ENCODE assay signal across 27 mouse cellular contexts in the genomic region with DNA sequence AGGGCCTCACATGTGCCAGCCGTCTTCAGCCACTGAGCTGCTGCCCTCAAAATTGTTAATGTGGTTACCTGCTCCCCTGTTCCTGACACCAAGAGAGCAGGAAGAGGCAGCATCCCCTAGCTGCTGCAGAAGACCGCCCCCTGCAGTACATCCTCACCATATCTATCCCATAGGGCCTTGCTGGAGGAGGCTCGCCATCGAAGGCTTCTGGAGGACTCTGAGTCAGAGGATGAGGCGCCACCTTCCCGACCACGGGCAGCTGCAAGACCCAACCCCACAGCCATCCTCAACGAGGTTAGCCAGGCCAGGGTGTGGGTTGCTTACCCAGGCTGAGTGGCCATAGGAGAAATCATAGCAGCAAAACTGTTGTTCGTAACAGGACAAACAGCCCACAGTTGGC. TPM values are rescaled to one million over a fixed set of nuclear protein-coding genes. Genes with fewer than 3 reads are reported as not detected.
DNase-seq lines count a peak whose midpoint lies in the region; ATAC-seq lines count a peak whose summit lies in the region.
"Had no signal": no experiment of that assay in that cellular context is flagged by ENCODE, and none has a peak within 500 bp of the region (broad histone marks: within the 10 kb centered on the region; RNA-seq: fewer than 3 reads in every experiment).

No protein-coding gene starts in this region.

- no peak overlapping the region for H3K4me2 ChIP-seq in kidney, embryonic 15.5 days
- H3K4me2 ChIP-seq: embryonic facial prominence, embryonic 13.5 days; heart, embryonic 12.5 days; hindbrain, embryonic 13.5 days; neural tube, embryonic 12.5 days had no signal

- no peaks in the 10 kb centered on the region for H3K27me3 ChIP-seq in kidney, embryonic 15.5 days
- H3K27me3 ChIP-seq: embryonic facial prominence, embryonic 13.5 days; heart, embryonic 12.5 days; hindbrain, embryonic 13.5 days; neural tube, embryonic 12.5 days had no signal

- H3K4me3 ChIP-seq in kidney, embryonic 15.5 days (replicated peaks) = no peak overlapping the region
- H3K4me3 ChIP-seq: embryonic facial prominence, embryonic 13.5 days; forebrain, embryonic 10.5 days; heart, embryonic 12.5 days; hindbrain, embryonic 13.5 days; midbrain, embryonic 10.5 days; myocyte; neural tube, embryonic 12.5 days had no signal

- no peak for ATAC-seq in kidney, embryonic 15.5 days (replicated peaks; ENCODE audit: low FRiP score)
- ATAC-seq: CD4-positive, CD25-positive, alpha-beta regulatory T cell, adult 4 months; midbrain, embryonic 16.5 days had no signal

- 83% methylated on average over 9 of the region's 9 CpGs for WGBS in kidney, embryonic 15.5 days

- H3K4me1 ChIP-seq in kidney, embryonic 15.5 days = peaks cover 22% of the 10 kb centered on the region

- DNase-seq in cerebellum, adult 11-12 months = peak; percentile 42
- no peak for DNase-seq in cerebellum, postnatal 36 days
- no peak for DNase-seq in kidney, adult 8-10 months
- peak; percentile 42 for DNase-seq in testis, postnatal 10 days (ENCODE audit: low spot score)
- no peak for DNase-seq in testis, postnatal 14 days (ENCODE audit: low spot score)
- DNase-seq in urinary bladder, postnatal 10 days (ENCODE audit: low spot score) = no peak
- DNase-seq: adrenal gland, postnatal 14 days; cerebellum, adult 11 months; gastrocnemius, postnatal 25 days; heart, adult 18-20 months; kidney, adult 18-20 months; liver; lung, adult 2 months; lung, postnatal 14 days; right cerebral cortex, postnatal 14 days; thymus, postnatal 14 days had no signal

- H3K27ac ChIP-seq in kidney, embryonic 15.5 days = peak overlapping the region; percentile 32; the same call in 1 of the 2 replicates
- H3K27ac ChIP-seq: embryonic facial prominence, embryonic 13.5 days; forebrain, embryonic 10.5 days; hindbrain, embryonic 13.5 days; liver, embryonic 14.5 days; midbrain, embryonic 10.5 days; neural tube, embryonic 12.5 days had no signal

- no peak overlapping the region for H3K9ac ChIP-seq in kidney, embryonic 15.5 days
- H3K9ac ChIP-seq: embryonic facial prominence, embryonic 13.5 days; heart, embryonic 12.5 days; hindbrain, embryonic 13.5 days; liver, embryonic 14.5 days; neural tube, embryonic 12.5 days had no signal

- H3K36me3 ChIP-seq in kidney, embryonic 15.5 days = peaks cover 78% of the 10 kb centered on the region

- H3K9me3 ChIP-seq in kidney, embryonic 15.5 days (replicated peaks) = no peaks in the 10 kb centered on the region
- H3K9me3 ChIP-seq: embryonic facial prominence, embryonic 13.5 days; forebrain, embryonic 10.5 days; heart, embryonic 12.5 days; hindbrain, embryonic 13.5 days; midbrain, embryonic 10.5 days; neural tube, embryonic 12.5 days had no signal

RNA-seq across cellular contexts. Expression of a gene that starts 5.3 kb away (rescaled TPM):
- polyA plus RNA-seq in kidney, embryonic 15.5 days (2015; fragmentation: Nextera tagmentation; extraction: Ambion mirVana) = 28.8 and 30.1 TPM in 2 replicates
- polyA plus RNA-seq: CD4-positive, CD25-positive, alpha-beta regulatory T cell, adult 4 months had no signal

RNA-seq across cellular contexts. Expression of a gene that starts 6.1 kb away (rescaled TPM):
- 27.4 and 27.5 TPM in 2 replicates for polyA plus RNA-seq in kidney, embryonic 15.5 days (2015; fragmentation: Nextera tagmentation; extraction: Ambion mirVana)

RNA-seq across cellular contexts. Expression of a gene that starts 12.6 kb away (rescaled TPM):
- 1.8 and 2.4 TPM in 2 replicates for polyA plus RNA-seq in kidney, embryonic 15.5 days (2015; fragmentation: Nextera tagmentation; extraction: Ambion mirVana)
- polyA plus RNA-seq: heart, embryonic 12.5 days; myocyte had no signal

RNA-seq across cellular contexts. Expression of a gene that starts 15.7 kb away (rescaled TPM):
- polyA plus RNA-seq in kidney, embryonic 15.5 days (2015; fragmentation: Nextera tagmentation; extraction: Ambion mirVana) = 5.5 and 5.7 TPM in 2 replicates

RNA-seq across cellular contexts. Expression of a gene that starts 21.3 kb away (rescaled TPM):
- polyA plus RNA-seq in kidney, embryonic 15.5 days (2015; fragmentation: Nextera tagmentation; extraction: Ambion mirVana) = 19.7 and 21.7 TPM in 2 replicates

Comparison
In these comparisons a context has a peak if more than half of its experiments do, and no peak if none do; other contexts are left out.
1. DNase-seq: peak in cerebellum, adult 11-12 months (single experiment) and testis, postnatal 10 days (single experiment); none in cerebellum, postnatal 36 days (0 of 2), kidney, adult 8-10 months (0 of 2), testis, postnatal 14 days (single experiment) and urinary bladder, postnatal 10 days (single experiment).